Mouse (Mus musculus): ENCODE results near the gene 9130008F23Rik. TPM values are rescaled to one million over a fixed set of nuclear protein-coding genes. Genes with fewer than 3 reads are reported as not detected.

The 9130008F23Rik gene
- polyA plus RNA-seq, 1 experiment from 2014 or later = 0.63 TPM

Other genes with a start within 250 kb of the 9130008F23Rik start
- not detected in 2 replicates for gene Esp3, start 248.5 kb downstream of the 9130008F23Rik start, polyA plus RNA-seq (2016; fragmentation: Nextera tagmentation; extraction: Ambion mirVana)
- not detected in 2 replicates for gene Esp1, start 153.4 kb downstream of the 9130008F23Rik start, polyA plus RNA-seq (2016; fragmentation: Nextera tagmentation; extraction: Ambion mirVana)
- gene Crisp2, start 73.6 kb downstream of the 9130008F23Rik start, polyA plus RNA-seq (2016; fragmentation: Nextera tagmentation; extraction: Ambion mirVana) = not detected in 2 replicates
- gene Rhag, start 69.4 kb downstream of the 9130008F23Rik start, polyA plus RNA-seq (2016; fragmentation: Nextera tagmentation; extraction: Ambion mirVana) = 3.0 and 3.4 TPM in 2 replicates
- gene Glyatl3, start 33.8 kb upstream of the 9130008F23Rik start, polyA plus RNA-seq (2016; fragmentation: Nextera tagmentation; extraction: Ambion mirVana) = not detected in 2 replicates
- 25.4 and 27.1 TPM in 2 replicates for gene Mut, start 54.1 kb upstream of the 9130008F23Rik start, polyA plus RNA-seq (2016; fragmentation: Nextera tagmentation; extraction: Ambion mirVana)
- gene Cenpq, start 54.5 kb upstream of the 9130008F23Rik start, polyA plus RNA-seq (2016; fragmentation: Nextera tagmentation; extraction: Ambion mirVana) = 28.6 and 28.8 TPM in 2 replicates

Data from midbrain, embryonic 12.5 days (tissue).